Mouse (Mus musculus) thymus, adult 2 months (tissue): ENCODE data around the gene Ric1. TPM values are rescaled to one million over a fixed set of nuclear protein-coding genes. Genes with fewer than 3 reads are reported as not detected.

Experiments
- DNase-seq: peaks from one replicate; pipeline ENCODE4 v3.0.0; 2021
- H3K27ac ChIP-seq: fragments of 200-500 bp; 2 replicates; pipeline ENCODE4 v1.5.1; 2012; ENCODE audit warnings: low read length, control low read depth; ENCODE audit not compliant: control insufficient read depth, insufficient read depth
- H3K27me3 ChIP-seq: fragments of 200-500 bp; 2 replicates; pipeline ENCODE4 v1.6.1; 2012; ENCODE audit warnings: mild to moderate bottlenecking, low read length, moderate library complexity, mixed read lengths; ENCODE audit not compliant: control insufficient read depth, insufficient read depth
- H3K36me3 ChIP-seq: fragments of 200-500 bp; 2 replicates; pipeline ENCODE4 v1.6.1; 2012; ENCODE audit warnings: mild to moderate bottlenecking, low read length, moderate library complexity; ENCODE audit not compliant: control insufficient read depth, insufficient read depth
- H3K4me1 ChIP-seq: fragments of 200-500 bp; replicated peaks from 2 replicates; pipeline ENCODE4 v1.6.1; 2012; ENCODE audit warnings: low read length; ENCODE audit not compliant: control insufficient read depth, insufficient read depth
- H3K4me3 ChIP-seq: fragments of 200-500 bp; 2 replicates; pipeline ENCODE4 v1.5.1; 2012; ENCODE audit warnings: mild to moderate bottlenecking, low read length, control low read depth, moderate library complexity; ENCODE audit not compliant: control insufficient read depth, insufficient read depth
- CTCF ChIP-seq: fragments of 200-500 bp; IDR thresholded peaks from 2 replicates; pipeline ENCODE4 v1.5.1; 2012; ENCODE audit warnings: mild to moderate bottlenecking, control low read depth, low read length, moderate library complexity, borderline replicate concordance; ENCODE audit not compliant: control insufficient read depth, poor library complexity, insufficient read depth; ENCODE audit errors: extremely low read depth
- POLR2A ChIP-seq: fragments of 200-500 bp; IDR thresholded peaks from 2 replicates; pipeline ENCODE4 v1.6.1; 2012; ENCODE audit warnings: mild to moderate bottlenecking, low read length, control low read depth, moderate library complexity; ENCODE audit not compliant: control insufficient read depth, poor library complexity, insufficient read depth; ENCODE audit errors: extremely low read depth
- WGBS: fragments of 180-500 bp; shearing (Covaris S2); methylation state at CpG from one replicate; pipeline ENCODE4 v1.1.7; 2018; 5-methylcytosine and 5-hydroxymethylcytosine counted together
- polyA plus RNA-seq: library from polyadenylated mRNA; depleted of rRNA; stranded (reverse); fragments of >200 nt; gene quantifications from 2 replicates; pipeline ENCODE4 v1.2.3, GENCODE M21; 2012

Ric1 gene
- polyA plus RNA-seq, 1 experiment, result 19.4 TPM

GRCm38 (mm10) chr19:29481578-29481977 lies 40.5 kb upstream of the Ric1 start:
- 0 out of 2 replicates have a peak, but pooled peaks cover 2% of the 10 kb centered on the region for H3K4me1 ChIP-seq
- no peak overlapping the region for H3K4me3 ChIP-seq

GRCm38 (mm10) chr19:29482148-29482547 lies 39.9 kb upstream of the Ric1 start:
- 94% methylated on average over 5 of the region's 5 CpGs for WGBS
- H3K36me3 ChIP-seq, result no peaks in the 10 kb centered on the region
- 0 out of 2 replicates have a peak, but pooled peaks cover 2% of the 10 kb centered on the region for H3K4me1 ChIP-seq
- H3K4me3 ChIP-seq, result no peak overlapping the region
- H3K27ac ChIP-seq, result no peak overlapping the region
- no peaks in the 10 kb centered on the region for H3K27me3 ChIP-seq
- no peak for DNase-seq
- TF ChIP-seq POLR2A (no peak), CTCF (no peak)

More at GRCm38 (mm10) chr19:29481578-29481977, 40.5 kb upstream of the Ric1 start:
- no peak for DNase-seq
- WGBS, result 91% methylated on average over 6 of the region's 6 CpGs
- no peak overlapping the region for H3K27ac ChIP-seq
- TF ChIP-seq CTCF (no peak), POLR2A (no peak)
- no peaks in the 10 kb centered on the region for H3K27me3 ChIP-seq
- no peaks in the 10 kb centered on the region for H3K36me3 ChIP-seq

- no peaks in the 10 kb centered on the region for H3K27me3 ChIP-seq
- H3K27ac ChIP-seq, result no peak overlapping the region
- 86% methylated on average over 3 of the region's 3 CpGs for WGBS
- no peak for DNase-seq
- no peak overlapping the region for H3K4me3 ChIP-seq
- H3K36me3 ChIP-seq, result no peaks in the 10 kb centered on the region
- H3K4me1 ChIP-seq, result 0 out of 2 replicates have a peak, but pooled peaks cover 2% of the 10 kb centered on the region
- no peak for TF ChIP-seq CTCF
- TF ChIP-seq POLR2A, result no peak
Observed at GRCm38 (mm10) chr19:29482637-29483036, 39.4 kb upstream of the Ric1 start.

GRCm38 (mm10) chr19:29483386-29483785 lies 38.7 kb upstream of the Ric1 start:
- DNase-seq, result no peak
- TF ChIP-seq POLR2A (no peak), CTCF (no peak)
- Histone ChIP-seq H3K36me3 (no peaks in the 10 kb centered on the region), H3K27me3 (no peaks in the 10 kb centered on the region), H3K27ac (no peak overlapping the region), H3K4me1 (0 out of 2 replicates have a peak, but pooled peaks cover 5% of the 10 kb centered on the region), H3K4me3 (no peak overlapping the region)
- 90% methylated on average over 2 of the region's 2 CpGs for WGBS

- no peak for TF ChIP-seq POLR2A
- TF ChIP-seq CTCF, result no peak
- Histone ChIP-seq H3K36me3 (no peaks in the 10 kb centered on the region), H3K27me3 (no peaks in the 10 kb centered on the region), H3K4me3 (no peak overlapping the region), H3K27ac (no peak overlapping the region), H3K4me1 (0 out of 2 replicates have a peak, but pooled peaks cover 5% of the 10 kb centered on the region)
- no peak for DNase-seq
- 25% methylated on average over 2 of the region's 2 CpGs for WGBS
Observed at GRCm38 (mm10) chr19:29484537-29484936, 37.5 kb upstream of the Ric1 start.

- no peak for DNase-seq
- Histone ChIP-seq H3K36me3 (no peaks in the 10 kb centered on the region), H3K4me3 (no peak overlapping the region), H3K27me3 (no peaks in the 10 kb centered on the region), H3K4me1 (0 out of 2 replicates have a peak, but pooled peaks cover 5% of the 10 kb centered on the region), H3K27ac (no peak overlapping the region)
- WGBS, result 97% methylated on average over 3 of the region's 3 CpGs
- TF ChIP-seq CTCF (no peak), POLR2A (no peak)
Observed at GRCm38 (mm10) chr19:29485257-29485948, 36.7 kb upstream of the Ric1 start.

- DNase-seq, result no peak
- H3K4me1 ChIP-seq, result 0 out of 2 replicates have a peak, but pooled peaks cover 5% of the 10 kb centered on the region
- H3K36me3 ChIP-seq, result no peaks in the 10 kb centered on the region
- TF ChIP-seq CTCF (no peak), POLR2A (no peak)
- no peak overlapping the region for H3K27ac ChIP-seq
- 78% methylated on average over 7 of the region's 7 CpGs for WGBS
- H3K4me3 ChIP-seq, result no peak overlapping the region
- no peaks in the 10 kb centered on the region for H3K27me3 ChIP-seq
Observed at GRCm38 (mm10) chr19:29486545-29487206, 35.4 kb upstream of the Ric1 start.
